Mouse (Mus musculus) frontal cortex, postnatal 10 days (tissue): ENCODE results near the gene Tas1r3.

Source experiments
- DNase-seq, 2 experiments: peaks; one replicate each; pipeline ENCODE4 v3.0.0; 2022; ENCODE audit warnings: low spot score in 2 of 2, mixed read lengths in 1 of 2

Tas1r3 gene

DNA sequence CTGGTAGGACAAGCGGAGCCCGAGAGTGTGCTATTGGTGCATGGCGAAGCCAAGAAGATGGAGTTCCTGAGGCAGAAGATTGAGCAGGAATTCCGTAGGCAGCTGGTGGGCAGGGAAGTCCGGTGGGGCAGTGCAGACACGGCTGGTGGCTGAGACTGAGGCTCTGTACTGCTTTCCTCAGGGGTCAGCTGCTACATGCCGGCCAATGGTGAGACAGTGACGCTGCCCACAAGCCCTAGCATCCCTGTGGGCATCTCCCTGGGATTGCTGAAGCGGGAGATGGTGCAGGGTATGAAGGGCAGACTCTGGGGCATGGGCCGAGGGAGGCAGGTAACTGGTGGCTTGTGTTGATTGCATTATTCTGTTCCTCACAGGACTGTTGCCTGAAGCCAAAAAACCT, 24.5 kb upstream of the Tas1r3 start:
- peak in 1 of 2 experiments; percentile 4 for DNase-seq

DNA sequence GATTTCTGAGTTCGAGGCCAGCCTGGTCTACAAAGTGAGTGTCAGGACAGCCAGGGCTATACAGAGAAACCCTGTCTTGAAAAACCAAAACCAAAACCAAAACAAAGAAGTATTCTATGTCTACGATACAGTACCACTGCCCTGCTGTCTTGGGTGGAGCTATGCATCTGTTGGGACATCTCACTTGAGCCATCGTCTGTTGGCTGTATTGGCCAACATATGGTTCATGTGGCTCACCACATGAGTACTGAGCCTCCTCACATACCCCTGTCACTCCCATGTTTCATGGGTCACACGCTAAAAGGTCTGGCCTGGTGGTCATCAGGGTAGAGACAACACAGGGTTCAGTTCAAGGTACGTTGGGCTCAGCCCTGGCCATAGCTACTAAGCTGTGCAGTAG, 23.2 kb upstream of the Tas1r3 start:
- no peak for DNase-seq

DNA sequence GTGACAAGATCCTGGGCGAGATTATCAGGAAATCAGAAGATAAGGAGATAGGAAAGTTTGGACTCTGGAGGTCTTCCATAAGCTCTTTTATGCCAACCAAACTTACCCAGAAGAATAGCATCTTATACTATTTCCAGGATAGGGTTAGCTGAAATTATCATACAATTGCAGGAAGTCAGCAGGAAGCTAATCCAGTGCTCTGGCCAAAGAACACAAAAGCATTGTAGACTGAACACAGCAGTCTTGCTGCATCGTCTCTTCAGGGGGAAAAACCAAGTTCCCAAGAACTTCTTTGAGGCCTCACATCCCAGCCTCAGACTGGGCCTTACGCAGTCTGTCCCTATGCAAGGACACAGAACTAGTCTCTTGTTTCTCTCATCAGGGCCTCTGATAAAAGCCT, 20.4 kb upstream of the Tas1r3 start:
- DNase-seq = no peak

DNA sequence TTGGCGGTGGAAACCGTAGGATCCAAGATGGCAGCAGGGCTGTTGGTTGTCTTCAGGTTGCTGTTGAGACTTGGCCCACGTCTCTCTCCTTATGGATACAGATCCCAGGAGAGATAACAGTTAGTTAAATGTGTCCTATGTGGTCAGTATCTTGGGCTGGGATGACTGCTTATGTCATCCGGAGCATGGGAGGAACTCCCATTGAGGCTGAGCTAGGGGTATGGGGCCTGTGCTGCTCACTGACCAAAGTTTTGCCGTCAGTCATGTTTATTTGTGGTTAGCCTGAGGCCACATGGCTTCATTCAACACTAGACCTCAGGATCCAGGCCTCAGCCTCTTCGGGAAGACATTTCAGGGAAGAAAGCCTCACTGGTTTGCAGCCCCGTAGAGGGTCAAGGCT, 8.2 kb upstream of the Tas1r3 start:
- no peak for DNase-seq

DNA sequence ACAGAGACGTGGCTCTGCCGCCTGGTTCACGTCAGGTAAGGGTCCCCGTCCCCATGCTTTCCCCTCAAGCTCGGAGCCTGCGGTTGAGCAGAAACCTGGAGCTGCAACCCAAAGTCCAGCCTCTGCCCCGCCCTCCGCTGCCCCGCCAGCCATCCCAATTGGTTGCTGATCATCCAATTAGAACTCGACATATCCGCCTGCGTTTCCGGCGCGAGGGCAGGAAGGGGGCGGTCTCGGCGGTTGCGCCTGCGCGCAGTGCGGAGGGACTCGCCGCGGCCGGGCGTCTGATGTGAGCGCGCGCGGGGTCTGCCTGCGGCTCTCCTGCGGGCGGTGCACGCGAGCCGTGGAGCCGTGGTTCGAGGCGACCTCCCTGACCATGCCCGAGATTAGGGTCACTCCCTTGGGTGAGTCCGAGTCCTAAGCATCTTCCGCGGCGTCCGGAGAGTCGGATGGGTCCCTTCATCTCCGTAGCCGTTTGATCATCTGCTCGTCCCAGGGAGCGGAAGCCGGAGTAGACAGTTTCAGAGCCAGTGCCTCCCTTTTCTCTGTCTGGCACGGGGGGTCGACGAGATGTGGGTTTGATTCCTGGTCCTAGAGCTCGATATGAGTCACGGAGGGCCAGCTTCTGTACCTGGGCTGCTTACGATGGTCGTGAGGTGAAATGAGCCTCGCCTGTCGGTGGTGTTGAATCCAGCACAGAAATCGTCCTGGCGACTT, 6.3 kb upstream of the Tas1r3 start, which contains the start of the genes Cptp and Ints11:
TSS of gene Cptp (minus strand) at position 124 of the 717 bp plus-strand sequence.
TSS of gene Ints11 (plus strand) at position 230 of the 717 bp plus-strand sequence.
- DNase-seq = peak; percentile 94 to 96

DNA sequence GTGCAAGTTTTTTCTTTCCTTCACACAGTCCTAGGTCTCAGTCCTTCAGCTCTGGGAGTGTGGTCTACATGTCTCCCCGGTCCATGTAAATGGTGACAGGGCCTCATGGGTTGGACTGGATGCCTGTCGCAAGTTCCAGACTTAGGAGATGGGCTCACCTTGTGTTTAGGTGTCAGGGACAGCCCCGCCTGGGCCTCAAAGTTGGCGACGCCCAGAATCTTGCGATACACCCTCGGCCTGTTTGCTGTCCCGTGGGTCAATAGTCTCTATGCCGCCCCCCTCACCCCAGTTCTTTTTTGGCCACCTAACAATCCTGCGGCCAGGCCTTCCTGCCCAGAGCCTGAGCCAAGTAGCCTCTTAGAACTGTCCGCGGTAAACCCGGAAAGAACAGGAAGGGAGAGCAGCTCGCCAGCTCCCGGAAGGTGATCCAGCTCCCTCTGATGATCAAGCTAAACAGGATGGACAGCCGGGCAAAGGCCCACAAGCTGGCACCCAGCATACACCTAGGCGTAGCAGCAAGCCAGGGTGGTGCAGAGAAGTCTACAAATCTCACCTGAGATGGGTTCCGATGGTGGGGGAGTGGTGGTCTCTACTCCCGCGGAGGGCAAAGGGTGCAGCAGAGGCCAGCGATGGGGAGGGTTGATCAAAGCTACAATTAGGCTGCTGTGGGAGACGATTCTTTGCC, 5.6 kb upstream of the Tas1r3 start:
- peak in 1 of 2 experiments; percentile 25 for DNase-seq

DNA sequence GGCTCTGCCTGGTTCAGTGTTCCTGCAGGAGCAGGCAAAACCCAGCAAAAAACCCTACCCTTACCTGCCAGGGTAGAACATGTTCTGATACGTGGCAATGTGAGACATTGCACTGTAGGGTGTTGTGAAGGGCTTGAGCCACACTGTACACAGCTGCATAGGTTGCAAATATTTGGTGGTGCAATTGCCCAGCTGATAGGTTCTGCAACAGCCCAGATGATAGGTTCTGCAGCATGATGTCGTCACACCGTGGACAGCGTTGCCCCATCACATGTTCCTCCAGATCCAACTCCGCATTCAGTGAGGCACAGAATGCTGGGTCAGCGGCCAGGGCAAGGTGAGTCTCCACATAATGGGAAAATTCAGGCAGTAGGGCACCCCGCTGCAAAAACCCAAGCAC, 1.4 kb downstream of the Tas1r3 start:
- DNase-seq = no peak

DNA sequence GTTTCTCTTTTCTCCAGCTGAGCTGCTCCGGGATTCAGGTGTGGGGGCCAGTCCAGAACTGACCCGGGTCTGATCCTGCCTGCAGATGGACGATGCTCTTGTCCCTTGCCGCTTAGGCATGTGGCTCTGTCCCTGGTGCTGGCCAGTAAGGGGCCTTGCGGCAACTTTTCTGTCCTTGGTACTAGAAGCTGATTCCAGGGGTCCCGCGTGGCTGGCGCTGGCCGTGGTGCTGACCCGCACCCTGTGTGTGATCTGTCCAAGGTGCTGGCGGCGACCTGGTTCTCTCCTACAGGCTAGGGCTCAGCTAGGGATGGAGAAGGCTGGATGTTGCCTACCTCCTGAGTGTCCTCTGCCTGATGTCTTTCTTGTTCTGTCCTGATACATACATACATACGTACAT, 3.8 kb downstream of the Tas1r3 start:
- DNase-seq = peak in 1 of 2 experiments; percentile 16

DNA sequence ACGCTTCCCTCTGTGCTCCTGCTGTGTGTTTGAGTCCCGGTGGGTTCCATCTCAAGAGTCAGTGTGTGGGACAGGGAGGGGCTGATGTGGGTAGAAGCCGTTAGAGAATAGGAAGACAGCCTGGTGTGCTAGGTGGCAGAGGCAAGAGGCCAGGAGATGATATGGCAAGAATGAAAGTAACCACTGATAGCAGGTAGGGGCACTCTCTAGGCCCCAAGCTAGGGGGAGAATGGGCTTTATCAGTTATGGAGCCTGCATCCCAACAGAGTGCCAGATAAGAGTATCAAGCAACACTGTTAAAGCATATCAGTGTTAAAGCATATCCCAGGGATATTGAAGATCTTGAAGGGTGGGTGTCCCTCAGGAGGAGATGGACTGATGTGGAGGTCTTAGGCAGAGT, 6.3 kb downstream of the Tas1r3 start:
- no peak for DNase-seq

DNA sequence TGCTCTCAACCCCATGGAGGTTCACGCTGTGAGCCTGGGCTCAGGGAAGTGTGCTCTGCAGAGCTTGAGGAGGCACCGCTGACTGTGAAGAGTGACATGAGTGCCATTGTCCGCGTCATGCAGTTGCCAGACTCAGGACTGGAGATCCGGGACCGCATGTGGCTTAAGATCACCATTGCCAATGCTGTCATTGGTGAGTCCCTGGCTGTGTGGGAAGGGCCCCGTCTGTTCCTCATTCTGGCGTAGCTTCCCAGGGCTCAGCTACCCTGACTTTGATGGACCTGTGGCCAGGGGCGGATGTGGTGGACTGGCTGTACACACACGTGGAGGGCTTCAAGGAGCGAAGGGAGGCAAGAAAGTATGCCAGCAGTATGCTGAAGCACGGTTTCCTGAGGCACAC, 7.1 kb downstream of the Tas1r3 start:
- no peak for DNase-seq

DNA sequence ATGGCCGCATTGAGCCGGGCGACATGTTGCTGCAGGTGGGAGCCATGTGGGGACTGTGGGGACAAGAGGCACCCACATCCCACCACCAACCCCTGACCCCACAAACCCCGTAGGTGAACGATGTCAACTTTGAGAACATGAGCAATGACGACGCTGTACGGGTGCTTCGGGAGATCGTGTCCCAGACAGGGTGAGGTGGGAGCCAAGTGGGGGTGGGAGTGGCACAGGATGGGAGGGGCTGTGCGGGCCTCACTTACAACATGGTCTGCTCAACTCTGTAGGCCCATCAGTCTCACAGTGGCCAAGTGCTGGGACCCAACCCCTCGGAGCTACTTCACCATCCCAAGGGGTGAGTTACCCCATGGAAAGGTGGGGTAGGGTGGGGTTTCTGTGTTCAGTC, 8.2 kb downstream of the Tas1r3 start:
- no peak for DNase-seq

DNA sequence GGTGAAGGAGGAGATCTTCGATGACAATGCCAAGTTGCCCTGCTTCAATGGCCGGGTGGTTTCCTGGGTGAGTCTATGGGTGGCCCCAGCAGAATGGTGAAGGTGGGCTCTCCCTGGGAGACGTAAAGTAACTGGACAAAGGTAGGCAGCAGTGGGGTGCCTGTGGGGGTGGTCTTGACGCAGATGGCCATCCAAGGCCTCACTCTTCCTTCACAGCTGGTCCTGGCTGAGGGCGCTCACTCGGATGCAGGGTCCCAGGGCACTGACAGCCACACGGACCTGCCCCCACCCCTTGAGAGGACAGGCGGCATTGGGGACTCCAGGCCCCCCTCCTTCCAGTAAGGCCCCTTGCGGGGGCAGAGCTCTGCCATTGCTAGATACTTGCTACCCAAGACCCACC, 9.7 kb downstream of the Tas1r3 start:
- no peak for DNase-seq

DNA sequence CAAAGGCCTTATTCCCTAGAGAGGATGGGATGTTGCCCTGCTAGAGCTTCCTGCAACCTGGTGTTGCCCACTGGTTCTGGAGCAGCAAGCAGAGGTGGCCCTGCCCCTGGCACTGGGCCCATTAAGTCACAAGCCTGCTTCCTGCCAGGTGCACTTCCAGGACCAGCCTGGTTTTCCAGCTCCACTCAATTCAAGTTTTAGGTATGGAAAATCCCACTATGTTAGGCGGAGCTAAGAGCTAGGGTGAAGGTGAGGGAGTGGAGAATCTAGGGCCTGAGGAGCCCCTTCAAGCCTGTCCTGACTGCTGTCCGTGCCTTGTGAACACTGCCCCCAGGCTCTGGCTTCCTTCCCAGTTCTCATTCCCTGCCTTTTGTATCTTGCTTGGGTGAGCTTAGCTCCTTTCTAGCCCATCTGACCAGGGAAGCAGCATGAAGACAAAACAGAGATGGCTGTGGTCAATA, 11.2 kb downstream of the Tas1r3 start:
- no peak for DNase-seq

DNA sequence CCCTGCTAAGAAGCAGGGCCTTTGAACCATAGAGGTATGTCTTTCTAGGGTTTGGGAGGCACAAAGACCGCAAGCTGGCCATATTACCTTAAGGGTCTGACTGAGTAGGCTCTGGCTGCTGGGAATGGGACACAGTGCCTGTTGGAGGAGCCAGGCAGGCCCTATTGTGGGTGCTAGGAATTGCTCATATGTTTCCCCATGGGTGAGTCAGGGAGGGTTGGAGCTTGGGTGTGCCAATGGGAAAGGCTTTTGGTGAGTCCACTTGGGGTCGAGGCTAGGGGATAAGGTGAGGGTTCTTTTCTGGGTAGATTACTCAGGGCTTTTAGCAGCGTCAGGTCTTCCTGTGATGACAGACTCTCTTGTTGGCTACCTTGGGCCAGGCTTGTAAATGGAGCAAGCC, 11.8 kb downstream of the Tas1r3 start:
- DNase-seq = no peak

DNA sequence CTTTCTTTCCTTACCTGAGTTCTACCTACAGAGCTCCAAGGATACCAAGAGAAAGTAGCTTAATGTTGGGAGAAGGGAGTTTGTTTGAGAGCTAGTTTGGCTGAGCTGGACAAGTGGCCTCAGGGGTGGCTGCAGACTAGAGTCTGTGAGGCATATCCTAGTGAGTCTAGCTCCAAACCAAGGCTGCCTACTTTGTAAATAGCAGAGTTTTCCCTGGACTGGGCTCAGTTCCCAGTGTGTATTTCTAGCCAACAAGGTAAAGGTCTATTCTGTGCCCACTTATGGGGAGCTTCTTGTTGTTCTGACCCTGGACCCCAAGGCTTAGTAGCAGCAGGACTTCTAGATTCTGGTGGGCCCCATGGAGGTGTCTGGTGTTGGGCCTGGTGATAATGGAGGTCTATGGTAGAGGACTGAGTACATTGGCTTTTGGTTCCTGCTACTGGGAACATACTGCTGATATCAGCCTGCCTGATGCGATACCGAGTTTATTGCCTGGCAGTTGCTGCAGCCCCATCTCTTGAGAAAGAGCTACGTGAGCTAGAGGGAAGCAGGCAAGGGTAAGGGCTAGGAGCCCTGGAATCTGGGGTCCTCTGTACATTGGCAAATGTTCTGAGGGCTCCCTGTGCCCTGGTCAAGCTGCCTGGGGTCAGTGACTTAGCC, 13.2 kb downstream of the Tas1r3 start:
- DNase-seq = no peak

DNA sequence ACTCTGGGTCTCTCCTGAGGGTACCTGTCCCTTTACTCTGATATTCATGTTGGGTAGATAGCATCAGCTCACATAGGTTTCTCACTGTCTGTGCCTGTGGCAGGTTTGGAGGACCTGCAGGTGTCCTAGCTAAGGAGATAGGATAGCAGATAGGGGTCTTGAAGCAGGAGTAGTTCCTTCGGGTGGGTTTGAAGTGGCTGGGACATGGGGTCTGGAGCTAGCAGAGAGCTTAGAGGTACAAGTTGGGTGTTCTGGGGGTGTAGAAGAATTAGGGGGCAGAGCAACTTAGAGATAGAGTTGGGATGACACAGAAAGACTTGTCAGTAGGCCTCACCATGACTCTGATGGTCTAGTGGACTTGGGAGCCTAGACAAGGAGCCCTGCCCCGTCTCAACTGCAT, 13.8 kb downstream of the Tas1r3 start:
- DNase-seq = no peak

DNA sequence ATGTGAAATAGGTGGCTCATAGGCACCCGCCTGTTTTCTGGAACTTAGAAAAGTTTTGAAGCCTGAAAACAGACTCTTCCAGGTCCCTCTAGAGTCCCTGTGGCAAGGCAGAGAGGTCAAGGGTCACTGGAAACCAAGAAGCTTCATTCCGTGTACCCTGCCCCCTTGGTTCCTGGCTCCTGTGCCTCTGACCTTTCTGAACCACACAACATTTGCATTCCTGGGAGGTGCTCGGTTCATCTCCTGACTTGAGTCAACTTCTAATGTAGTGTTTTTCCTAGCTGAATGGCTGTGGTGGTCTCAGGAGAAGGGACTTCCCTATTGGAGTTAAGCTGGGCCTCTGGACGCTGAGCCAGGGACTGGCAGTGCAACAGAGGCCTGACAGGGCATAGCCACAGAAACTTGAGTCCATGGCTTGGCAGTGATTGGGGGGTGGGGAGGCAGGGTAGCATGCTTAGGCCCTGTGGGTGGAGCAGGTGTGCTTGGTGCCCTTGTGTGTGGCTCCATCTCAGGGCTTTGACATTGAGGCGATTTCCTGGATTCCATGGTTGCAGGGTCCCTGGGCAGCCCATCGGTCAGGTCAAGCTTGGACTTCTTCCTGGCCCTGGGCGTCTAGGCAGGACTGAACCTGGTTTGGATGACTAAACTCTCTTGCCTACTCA, 14.6 kb downstream of the Tas1r3 start:
- no peak for DNase-seq

DNA sequence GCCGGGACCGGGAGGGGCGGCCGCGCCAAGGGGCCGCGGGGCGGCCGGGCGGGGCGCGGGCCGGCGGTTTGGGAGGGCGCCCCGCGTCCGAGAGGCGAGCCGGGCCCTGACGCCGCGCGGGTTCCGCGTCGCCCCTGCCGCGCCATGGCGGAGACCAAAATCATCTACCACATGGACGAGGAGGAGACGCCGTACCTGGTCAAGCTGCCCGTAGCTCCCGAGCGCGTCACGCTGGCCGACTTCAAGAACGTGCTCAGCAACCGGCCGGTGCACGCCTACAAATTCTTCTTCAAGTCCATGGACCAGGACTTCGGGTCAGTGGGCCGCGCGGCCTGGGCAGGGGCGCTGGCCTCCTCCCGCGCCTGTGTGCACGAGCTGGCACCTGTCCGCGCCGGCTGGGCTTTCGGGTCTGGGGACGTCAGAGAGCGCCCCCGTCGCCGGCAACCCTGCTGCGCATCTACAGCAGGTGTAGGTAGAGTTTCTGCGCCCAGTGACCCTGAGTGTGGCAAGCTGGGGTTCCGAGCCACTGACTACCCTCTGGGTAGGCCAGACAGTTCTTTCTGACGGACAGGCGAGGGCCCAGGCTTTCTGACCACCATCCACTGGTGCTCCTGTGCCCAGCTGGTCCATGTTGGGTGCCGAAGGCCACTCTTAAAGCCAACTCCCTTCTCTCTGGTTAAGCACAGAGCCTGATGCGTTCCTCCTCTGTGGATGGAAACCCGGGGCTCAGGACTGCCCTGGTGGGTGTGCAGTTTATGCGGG, 15.4 kb downstream of the Tas1r3 start:
- DNase-seq = peak in 1 of 2 experiments; percentile 49

DNA sequence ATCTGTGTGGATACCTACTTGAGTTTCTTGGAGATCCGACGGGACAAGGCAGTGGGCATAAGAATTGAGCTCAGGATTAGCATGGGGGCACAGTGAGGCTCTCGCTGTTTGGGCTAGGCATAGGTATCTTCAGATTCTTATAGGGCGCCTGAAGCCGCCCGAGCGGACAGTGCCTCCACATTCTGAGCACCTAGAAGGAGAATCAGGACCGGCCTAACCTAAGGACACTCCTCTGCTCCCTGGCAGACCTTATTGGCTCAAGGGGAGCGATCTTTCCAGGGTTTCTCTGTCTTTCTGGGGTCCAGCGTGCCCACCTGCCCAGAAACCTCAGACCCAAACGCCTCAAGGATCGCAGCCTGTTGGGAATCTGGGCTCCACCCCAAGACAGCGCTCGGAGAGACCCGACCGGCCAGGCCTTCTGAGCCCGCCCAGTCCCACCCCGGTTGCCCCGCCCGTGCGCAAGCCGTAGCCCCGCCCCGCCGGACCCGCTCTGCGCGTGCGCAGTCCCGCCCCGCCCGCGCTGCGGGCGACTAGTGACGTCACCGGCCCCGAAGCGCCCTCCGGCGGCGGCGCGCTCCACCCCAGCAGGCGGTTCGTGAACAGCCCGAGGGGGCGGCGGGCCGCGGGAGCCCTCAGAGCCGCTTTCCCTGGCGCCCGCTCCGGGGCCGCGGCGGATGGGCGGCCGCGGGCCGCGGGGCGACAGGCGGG, 16.1 kb downstream of the Tas1r3 start, which contains the start of gene Dvl1:
TSS of gene Dvl1 (plus strand) at position 532 of the 708 bp plus-strand sequence.
- DNase-seq = peak; percentile 80 to 95

DNA sequence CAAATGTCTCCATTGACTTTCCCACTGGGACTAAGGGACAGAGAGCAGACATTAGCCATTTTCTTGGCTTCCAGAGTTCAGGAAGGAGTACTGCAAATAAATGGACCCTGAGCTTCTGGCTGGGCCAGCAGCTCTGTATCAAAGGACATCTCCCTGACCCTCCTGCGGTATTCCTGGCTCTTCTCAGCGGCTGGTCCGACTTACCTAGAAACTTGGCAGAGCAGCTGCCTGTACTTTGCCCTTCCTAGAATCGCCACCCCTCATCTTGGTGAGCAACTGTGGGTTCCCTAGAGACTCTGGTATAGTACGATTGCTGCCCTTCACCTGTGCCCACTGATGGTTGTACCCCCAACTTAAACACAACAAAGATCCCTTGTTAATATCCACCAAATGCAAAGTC, 19.9 kb downstream of the Tas1r3 start:
- DNase-seq = no peak
